Comparison of ENCODE assay signal across 28 mouse cellular contexts in genomic region chr4:99091151-99091701, GRCm38 (mm10). TPM values are rescaled to one million over a fixed set of nuclear protein-coding genes. Genes with fewer than 3 reads are reported as not detected.
DNase-seq lines count a peak whose midpoint lies in the region; ATAC-seq and TF ChIP-seq lines count a peak whose summit lies in the region.
"Had no signal": no experiment of that assay in that cellular context is flagged by ENCODE, and none has a peak within 500 bp of the region (broad histone marks: within the 10 kb centered on the region; RNA-seq: fewer than 3 reads in every experiment).

No protein-coding gene starts in this region.

- no peaks in the 10 kb centered on the region for H3K9me3 ChIP-seq in lung, postnatal 0 days (ENCODE audit: low read length)
- no peaks in the 10 kb centered on the region for H3K9me3 ChIP-seq in MEL (replicated peaks; ENCODE audit: insufficient read depth, low read length)
- H3K9me3 ChIP-seq in intestine, embryonic 16.5 days (ENCODE audit: control insufficient read depth, low read length): 0 out of 2 replicates have a peak, but pooled peaks cover 2% of the 10 kb centered on the region
- H3K9me3 ChIP-seq in stomach, postnatal 0 days (ENCODE audit: control insufficient read depth, low read length): no peaks in the 10 kb centered on the region
- H3K9me3 ChIP-seq: embryonic facial prominence, embryonic 10.5 days; heart, embryonic 15.5 days; hindbrain, embryonic 15.5 days; kidney, embryonic 15.5 days; limb, embryonic 10.5 days; liver, embryonic 15.5 days; midbrain, embryonic 10.5 days; neural tube, embryonic 15.5 days had no signal

- no peak overlapping the region for H3K27ac ChIP-seq in lung, postnatal 0 days (ENCODE audit: low read length)
- H3K27ac ChIP-seq in MEL (ENCODE audit: control insufficient read depth, low read depth, low read length): peak overlapping the region; percentile 49
- no peak overlapping the region; the same call in 1 of the 2 replicates for H3K27ac ChIP-seq in intestine, embryonic 16.5 days (ENCODE audit: low read length)
- H3K27ac ChIP-seq in stomach, postnatal 0 days (replicated peaks): 0 out of 2 replicates have a peak overlapping the region, but pooled peaks have one; percentile 69
- H3K27ac ChIP-seq: embryonic facial prominence, embryonic 10.5 days; heart, embryonic 15.5 days; hindbrain, embryonic 15.5 days; kidney, embryonic 15.5 days; limb, embryonic 10.5 days; liver, embryonic 15.5 days; macrophage; midbrain, embryonic 10.5 days; neural tube, embryonic 15.5 days had no signal

- H3K4me2 ChIP-seq in lung, postnatal 0 days (replicated peaks; ENCODE audit: low read depth, low read length): no peak overlapping the region
- no peak overlapping the region for H3K4me2 ChIP-seq in intestine, embryonic 16.5 days (ENCODE audit: low read depth, low read length)
- no peak overlapping the region for H3K4me2 ChIP-seq in stomach, postnatal 0 days (replicated peaks; ENCODE audit: low read depth)
- H3K4me2 ChIP-seq: heart, embryonic 15.5 days; hindbrain, embryonic 15.5 days; kidney, embryonic 15.5 days; liver, embryonic 15.5 days; neural tube, embryonic 15.5 days had no signal

- 14% methylated on average over 3 of the region's 3 CpGs for whole genome bisulfite sequencing in lung, postnatal 0 days
- 33% methylated on average over 3 of the region's 3 CpGs for WGBS in intestine, embryonic 16.5 days
- WGBS in stomach, postnatal 0 days: 11% methylated on average over 3 of the region's 3 CpGs

- no peaks in the 10 kb centered on the region for H3K36me3 ChIP-seq in lung, postnatal 0 days (ENCODE audit: insufficient read depth, low read length)
- H3K36me3 ChIP-seq in MEL (ENCODE audit: control insufficient read depth in 1 of 2, insufficient read depth in 2 of 2, low read length in 2 of 2): peaks cover 0 to 32% of the 10 kb centered on the region in 2 experiments; a peak in 2 of 4 replicates
- no peaks in the 10 kb centered on the region; the same call in 1 of the 2 replicates for H3K36me3 ChIP-seq in intestine, embryonic 16.5 days (ENCODE audit: control insufficient read depth, insufficient read depth, low read length)
- no peaks in the 10 kb centered on the region for H3K36me3 ChIP-seq in stomach, postnatal 0 days (ENCODE audit: control insufficient read depth, insufficient read depth, low read length)
- H3K36me3 ChIP-seq: G1E; liver, embryonic 15.5 days had no signal

- TF ChIP-seq RAD21 in MEL (IDR thresholded peaks at IDR 0.05; ENCODE audit: low read depth, low read length): no peak

- TF ChIP-seq POLR2A in MEL (IDR thresholded peaks at IDR 0.05; ENCODE audit: control insufficient read depth in 1 of 2, insufficient read depth in 1 of 2, low read depth in 1 of 2, low read length in 2 of 2, poor library complexity in 1 of 2): no peak

- no peaks in the 10 kb centered on the region for H3K79me2 ChIP-seq in MEL (ENCODE audit: control insufficient read depth, insufficient read depth, low read length, poor library complexity)

- H3K9ac ChIP-seq in lung, postnatal 0 days (replicated peaks; ENCODE audit: low read depth): no peak overlapping the region
- H3K9ac ChIP-seq in MEL (ENCODE audit: control insufficient read depth, low read depth, low read length, poor library complexity, severe bottlenecking): no peak overlapping the region
- no peak overlapping the region for H3K9ac ChIP-seq in intestine, embryonic 16.5 days (ENCODE audit: low read depth, low read length)
- no peak overlapping the region for H3K9ac ChIP-seq in stomach, postnatal 0 days (ENCODE audit: low read length)
- H3K9ac ChIP-seq: forebrain, postnatal 0 days; heart, embryonic 15.5 days; hindbrain, embryonic 15.5 days; kidney, embryonic 15.5 days; liver, embryonic 15.5 days; neural tube, embryonic 15.5 days had no signal

- no peaks in the 10 kb centered on the region for H3K27me3 ChIP-seq in lung, postnatal 0 days (replicated peaks; ENCODE audit: insufficient read depth, low read length)
- H3K27me3 ChIP-seq in MEL (ENCODE audit: control insufficient read depth in 1 of 2, insufficient read depth in 2 of 2, low read length in 2 of 2): no peaks in the 10 kb centered on the region
- H3K27me3 ChIP-seq in intestine, embryonic 16.5 days (replicated peaks; ENCODE audit: control insufficient read depth, insufficient read depth, low read length): no peaks in the 10 kb centered on the region
- no peaks in the 10 kb centered on the region for H3K27me3 ChIP-seq in stomach, postnatal 0 days (ENCODE audit: control insufficient read depth, insufficient read depth, low read length)
- H3K27me3 ChIP-seq: heart, embryonic 15.5 days; hindbrain, embryonic 15.5 days; kidney, embryonic 15.5 days; liver, embryonic 15.5 days; neural tube, embryonic 15.5 days had no signal

- TF ChIP-seq EP300 in lung, postnatal 0 days (IDR thresholded peaks at IDR 0.05): no peak
- peak in 1 of 2 experiments; percentile 49; a peak in 3 of 4 replicates for TF ChIP-seq EP300 in MEL (IDR thresholded peaks at IDR 0.05; ENCODE audit: low read depth in 1 of 2, low read length in 2 of 2)
- TF ChIP-seq EP300 in stomach, postnatal 0 days (optimal IDR thresholded peaks at IDR 0.05): no peak

- H3K4me1 ChIP-seq in lung, postnatal 0 days (ENCODE audit: insufficient read depth, low read depth, low read length): peaks cover 3% of the 10 kb centered on the region
- peaks cover 20 to 36% of the 10 kb centered on the region in 2 experiments for H3K4me1 ChIP-seq in MEL (ENCODE audit: control insufficient read depth in 1 of 2, insufficient read depth in 2 of 2, low read length in 2 of 2)
- H3K4me1 ChIP-seq in intestine, embryonic 16.5 days (ENCODE audit: control insufficient read depth, insufficient read depth, low read length): peaks cover 5% of the 10 kb centered on the region
- no peaks in the 10 kb centered on the region for H3K4me1 ChIP-seq in stomach, postnatal 0 days (replicated peaks; ENCODE audit: control insufficient read depth, insufficient read depth)
- H3K4me1 ChIP-seq: limb, embryonic 10.5 days; neural tube, embryonic 15.5 days had no signal

- no peak for ATAC-seq in lung, postnatal 0 days
- ATAC-seq in intestine, embryonic 16.5 days: peak; percentile 74
- peak; percentile 71 for ATAC-seq in stomach, postnatal 0 days (ENCODE audit: low FRiP score, low TSS enrichment)
- ATAC-seq: forebrain, postnatal 0 days had no signal

- no peak overlapping the region for H3K4me3 ChIP-seq in lung, postnatal 0 days (ENCODE audit: low read depth, low read length)
- H3K4me3 ChIP-seq in MEL (ENCODE audit: control insufficient read depth in 1 of 2, insufficient read depth in 1 of 2, low read depth in 2 of 2, low read length in 2 of 2): no peak overlapping the region
- no peak overlapping the region for H3K4me3 ChIP-seq in intestine, embryonic 16.5 days (ENCODE audit: low read length)
- H3K4me3 ChIP-seq in stomach, postnatal 0 days (ENCODE audit: low read depth, low read length): no peak overlapping the region
- H3K4me3 ChIP-seq: embryonic facial prominence, embryonic 10.5 days; heart, embryonic 15.5 days; hindbrain, embryonic 15.5 days; kidney, embryonic 15.5 days; limb, embryonic 10.5 days; liver, embryonic 15.5 days; midbrain, embryonic 10.5 days; neural tube, embryonic 15.5 days had no signal

- no peak for TF ChIP-seq CTCF in lung, postnatal 0 days (IDR thresholded peaks at IDR 0.05)
- TF ChIP-seq CTCF in MEL (IDR thresholded peaks at IDR 0.05 in 2 of 3, conservative IDR thresholded peaks at IDR 0.05 in 1 of 3; ENCODE audit: control insufficient read depth in 1 of 3, insufficient read depth in 1 of 3, low read depth in 2 of 3, low read length in 3 of 3, poor library complexity in 1 of 3, severe bottlenecking in 1 of 3): no peak
- TF ChIP-seq CTCF in stomach, postnatal 0 days (IDR thresholded peaks at IDR 0.05; ENCODE audit: low read depth): no peak

- peak; percentile 15 for DNase-seq in lung, postnatal 0 days (ENCODE audit: low spot score)
- DNase-seq in lung, postnatal 14 days: no peak
- DNase-seq in MEL (ENCODE audit: low read depth, low spot score): peak; percentile 35
- DNase-seq in stomach, postnatal 0 days (ENCODE audit: low spot score): no peak
- DNase-seq in embryo, embryonic 10.5 days (ENCODE audit: low spot score): no peak
- no peak for DNase-seq in urinary bladder, postnatal 25 days (ENCODE audit: low spot score)
- no peak for DNase-seq in left cerebral cortex, adult 18-20 months (ENCODE audit: low spot score in 2 of 2)
- DNase-seq: adrenal gland, postnatal 25 days; cerebellum, adult 8-10 months; cerebellum, postnatal 36 days; forebrain, postnatal 0 days; gastrocnemius, postnatal 36 days; heart, postnatal 4 days; kidney, postnatal 36 days; liver; right cerebral cortex, adult 18-20 months; thymus, adult 2 months had no signal

TF ChIP-seq in MEL, 35 proteins besides CTCF, POLR2A, EP300 and RAD21 (continues in another document):
- TF ChIP-seq NRF1 (IDR thresholded peaks at IDR 0.05; ENCODE audit: insufficient read depth, low read depth, low read length, poor library complexity, severe bottlenecking): no peak
- TF ChIP-seq TBP (IDR thresholded peaks at IDR 0.05; ENCODE audit: low read depth, low read length): no peak
- 0 out of 2 replicates have a peak, but pooled peaks have one; percentile 38 for TF ChIP-seq ETS1 (IDR thresholded peaks at IDR 0.05; ENCODE audit: low read depth, low read length)
- no peak for TF ChIP-seq E2F4 (IDR thresholded peaks at IDR 0.05; ENCODE audit: borderline replicate concordance, low read depth, low read length)
- no peak for TF ChIP-seq MYC (IDR thresholded peaks at IDR 0.05; ENCODE audit: low read depth, low read length)
- no peak for TF ChIP-seq TAL1 (IDR thresholded peaks at IDR 0.05; ENCODE audit: low read length)
- no peak for TF ChIP-seq GATA1 (IDR thresholded peaks at IDR 0.05; ENCODE audit: low read depth, low read length)
- TF ChIP-seq MAZ (IDR thresholded peaks at IDR 0.05; ENCODE audit: low read depth, low read length): no peak
- no peak for TF ChIP-seq MAFK (IDR thresholded peaks at IDR 0.05; ENCODE audit: borderline replicate concordance, low read depth, low read length)
- TF ChIP-seq MYB (IDR thresholded peaks at IDR 0.05; ENCODE audit: low read depth, low read length): no peak
- TF ChIP-seq USF1 (IDR thresholded peaks at IDR 0.05; ENCODE audit: low read depth, low read length): no peak
- TF ChIP-seq KAT2A (conservative IDR thresholded peaks at IDR 0.05; ENCODE audit: low read depth, low read length): no peak
- no peak for TF ChIP-seq MEF2A (IDR thresholded peaks at IDR 0.05; ENCODE audit: extremely low read depth, insufficient replicate concordance, low read depth, low read length, poor library complexity, severe bottlenecking)
- TF ChIP-seq HCFC1 (IDR thresholded peaks at IDR 0.05; ENCODE audit: low read depth, low read length): no peak

RNA-seq across cellular contexts. Expression of gene Dock7, which starts 29.5 kb away (rescaled TPM):
- 20.1 and 23.0 TPM in 2 replicates for polyA plus RNA-seq in lung, postnatal 0 days (2015; fragmentation: Nextera tagmentation; extraction: Ambion mirVana)
- total RNA-seq in MEL (2012; rRNA removed): 19.8 and 21.0 TPM in 2 replicates
- polyA plus RNA-seq in MEL (2012; ENCODE audit: insufficient read depth in 1 of 2, insufficient read length in 2 of 2, low read depth in 1 of 2, low replicate concordance in 2 of 2, missing spikeins in 1 of 2): 10 to 100 TPM in 1 of 2 experiments, not detected in 1; 19.5 TPM
- 32.8 and 34.9 TPM in 2 replicates for polyA plus RNA-seq in intestine, embryonic 16.5 days (2015; fragmentation: Nextera tagmentation; extraction: Ambion mirVana)
- 19.1 and 20.5 TPM in 2 replicates for polyA plus RNA-seq in stomach, postnatal 0 days (2015; fragmentation: Nextera tagmentation; extraction: Ambion mirVana)
- total RNA-seq in left cerebral cortex, adult 18-20 months (2021): 10 to 100 TPM; 33.2 to 38.3 TPM
- polyA plus RNA-seq: G1E had no signal

Comparison
In these comparisons a context has a peak if more than half of its experiments do, and no peak if none do; other contexts are left out.
1. DNase-seq: peak in lung, postnatal 0 days (single experiment) and MEL (single experiment); none in lung, postnatal 14 days (single experiment), stomach, postnatal 0 days (single experiment), embryo, embryonic 10.5 days (single experiment), urinary bladder, postnatal 25 days (single experiment) and left cerebral cortex, adult 18-20 months (0 of 2).
2. H3K27ac ChIP-seq: peak in MEL (single experiment) and stomach, postnatal 0 days (single experiment); none in lung, postnatal 0 days (single experiment) and intestine, embryonic 16.5 days (single experiment).